Mouse (Mus musculus) retina, postnatal 7 days (tissue): ENCODE measurements around the gene Zscan26.
A peak's percentile ranks its signal among the peaks of the same experiment; 100 is the strongest.
"Not testable (repeated sequence)": the region's sequence is repeated elsewhere in the genome, so short reads cannot be mapped to it uniquely, and the experiment has no call there.

Experiments
- DNase-seq: peaks from one replicate; pipeline ENCODE4 v3.0.0-alpha.2; 2012; ENCODE audit warnings: low read depth, low spot score

The Zscan26 gene

GRCm38 (mm10) chr13:21453449-21453848, at the start of gene Zscan26:
Zscan26 (minus strand) TSS chr13:21453730.
- peak; percentile 74 for DNase-seq

GRCm38 (mm10) chr13:21502296-21502695, 48.8 kb upstream of the Zscan26 start:
- no peak for DNase-seq

DNA sequence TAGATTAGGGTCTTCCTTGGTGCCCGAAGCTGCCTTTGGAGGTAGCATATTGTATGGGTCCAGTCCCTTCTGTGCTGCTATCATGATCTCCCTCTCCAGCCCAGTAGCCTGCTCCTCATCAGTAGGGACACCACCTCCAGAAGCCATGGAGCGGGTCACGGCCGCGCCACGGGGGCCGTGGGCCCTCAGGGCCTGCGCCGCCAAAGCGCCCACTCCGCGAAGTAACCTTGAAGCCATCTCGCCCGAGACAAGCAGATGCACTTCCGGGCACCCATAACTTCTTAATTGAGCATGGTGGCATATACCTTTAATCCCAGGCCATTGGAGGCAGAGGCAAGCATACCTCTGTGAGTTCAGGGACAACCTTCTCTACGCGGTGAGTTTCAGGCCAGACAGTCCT, 47.7 kb upstream of the Zscan26 start, which contains the start of gene Gm11273:
Gm11273 (minus strand) TSS at position 237 of the 400 bp plus-strand sequence.
- DNase-seq: not testable (repeated sequence)

- DNase-seq: no peak
These were observed 41.5 kb upstream of the Zscan26 start, which contains the start of gene AK157302 for GRCm38 (mm10) chr13:21495080-21495479. AK157302 (plus strand) TSS chr13:21495223.

- no peak for DNase-seq
These were observed 39.3 kb upstream of the Zscan26 start for GRCm38 (mm10) chr13:21492847-21493246.

GRCm38 (mm10) chr13:21486881-21487280, 33.4 kb upstream of the Zscan26 start:
- DNase-seq: no peak

DNA sequence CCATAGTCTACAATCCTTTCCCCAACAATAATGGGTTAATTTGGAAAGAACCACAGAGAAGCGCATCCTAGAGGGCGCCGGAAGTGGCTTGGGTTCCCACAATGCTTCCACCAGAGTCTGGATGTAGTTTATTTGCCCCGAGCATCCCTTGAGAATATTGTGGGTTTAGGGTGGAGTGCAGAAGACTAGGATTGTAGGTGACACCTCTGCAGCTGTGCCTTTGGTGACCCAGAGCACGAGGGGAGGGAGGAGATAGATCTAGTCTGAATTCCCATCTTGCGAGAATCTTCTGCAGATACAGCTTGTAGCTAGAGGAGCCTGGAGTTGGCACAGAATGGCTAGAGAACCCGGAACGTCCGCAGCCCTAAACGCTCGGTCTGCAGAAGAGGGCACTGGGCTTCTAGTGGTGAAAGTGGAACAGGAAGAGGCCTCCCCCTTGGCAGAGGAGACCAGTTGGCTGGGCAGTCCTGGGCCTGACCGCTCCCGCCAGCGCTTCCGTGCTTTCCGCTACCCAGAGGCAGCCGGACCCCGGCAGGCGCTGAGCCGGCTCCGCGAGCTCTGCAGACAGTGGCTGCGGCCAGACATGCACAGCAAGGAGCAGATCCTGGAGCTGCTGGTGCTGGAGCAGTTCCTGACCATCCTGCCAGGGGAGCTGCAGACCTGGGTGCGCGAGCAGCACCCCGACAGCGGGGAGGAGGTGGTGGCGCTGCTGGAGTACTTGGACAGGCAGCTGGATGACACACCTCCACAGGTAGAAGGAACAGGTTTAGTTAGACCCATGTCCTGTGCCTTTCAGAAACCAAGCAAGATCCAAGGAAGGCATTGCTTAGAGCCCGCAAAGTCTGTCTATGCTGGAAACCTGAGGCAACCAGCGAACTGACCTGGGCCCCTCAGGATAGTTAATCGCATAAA, 25.5 kb upstream of the Zscan26 start, which contains the start of the genes Zkscan4 and Gm10065:
Zkscan4 (plus strand) TSS at position 149 of the 912 bp plus-strand sequence.
Gm10065 (minus strand) TSS at position 683 of the 912 bp plus-strand sequence.
- DNase-seq: peak; percentile 65

- no peak for DNase-seq
These were observed 18.9 kb upstream of the Zscan26 start for GRCm38 (mm10) chr13:21472427-21472826.

DNA sequence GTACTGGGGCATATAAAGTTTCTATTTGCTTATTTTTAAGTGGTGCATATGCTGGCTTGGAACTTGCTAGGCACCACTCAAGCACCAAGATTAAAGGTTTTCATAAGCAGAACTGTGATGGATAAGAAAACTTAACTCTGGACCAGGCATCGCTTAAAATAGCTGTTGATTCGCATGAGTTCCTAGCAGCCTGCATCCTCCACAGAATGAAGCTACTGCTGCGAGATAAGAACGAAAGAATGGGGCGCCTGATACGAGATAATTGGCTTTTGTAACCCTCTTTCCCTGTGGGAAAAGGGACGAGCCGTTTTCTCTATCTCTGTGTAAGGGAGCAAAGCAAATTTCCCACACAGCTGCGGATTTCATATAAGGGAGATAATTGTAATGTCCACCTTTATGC, 15.6 kb upstream of the Zscan26 start:
- DNase-seq: no peak

DNA sequence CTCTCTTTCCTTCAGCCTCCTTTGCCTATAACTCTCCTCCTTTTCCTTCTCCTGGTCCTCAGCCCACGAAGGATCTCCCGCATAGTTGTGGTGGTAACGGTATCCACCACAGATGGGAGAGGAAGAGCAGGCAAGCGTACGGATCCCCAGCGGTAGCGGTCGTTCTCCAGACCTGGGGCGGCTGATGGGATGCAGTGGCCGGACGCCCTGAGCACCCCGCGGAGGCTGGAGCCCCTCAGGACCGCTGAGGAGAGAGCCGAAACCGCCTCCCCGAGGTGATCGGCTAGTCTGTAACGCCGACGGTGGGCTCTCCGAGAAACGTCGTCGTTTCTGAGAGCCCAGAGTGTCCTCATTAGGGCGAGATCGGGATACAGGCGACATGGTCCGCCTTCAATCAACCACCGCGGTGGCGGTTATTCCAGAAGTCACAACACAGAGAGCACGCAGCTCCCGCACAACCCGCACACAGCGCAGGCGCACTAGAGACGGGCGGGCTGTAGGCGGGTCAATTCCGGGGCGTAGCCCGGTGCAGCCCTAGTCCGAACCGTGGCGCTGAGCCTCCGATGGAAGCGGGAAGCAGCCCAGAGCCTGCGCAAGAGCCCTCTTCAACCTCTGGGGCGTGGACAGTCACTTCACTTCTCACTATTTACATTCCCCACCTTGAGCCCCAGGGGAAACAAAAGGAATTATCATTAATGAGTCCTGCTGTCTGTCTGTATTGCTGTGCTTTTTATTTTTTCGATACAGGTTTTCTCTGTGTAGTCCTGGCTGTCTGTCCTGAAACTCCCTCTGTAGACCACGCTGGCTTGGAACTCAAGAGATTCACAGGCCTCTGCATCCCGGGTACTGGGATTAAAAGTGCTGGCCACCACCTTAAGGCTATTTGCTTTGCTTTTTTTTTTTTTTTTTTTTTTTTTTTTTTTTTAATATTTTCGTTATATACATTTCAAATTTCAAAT, 14.8 kb upstream of the Zscan26 start, which contains the start of gene Nkapl:
Nkapl (minus strand) TSS at position 449 of the 959 bp plus-strand sequence.
- peak; percentile 81 for DNase-seq

- no peak for DNase-seq
These were observed 13.8 kb upstream of the Zscan26 start for GRCm38 (mm10) chr13:21467336-21467735.

DNA sequence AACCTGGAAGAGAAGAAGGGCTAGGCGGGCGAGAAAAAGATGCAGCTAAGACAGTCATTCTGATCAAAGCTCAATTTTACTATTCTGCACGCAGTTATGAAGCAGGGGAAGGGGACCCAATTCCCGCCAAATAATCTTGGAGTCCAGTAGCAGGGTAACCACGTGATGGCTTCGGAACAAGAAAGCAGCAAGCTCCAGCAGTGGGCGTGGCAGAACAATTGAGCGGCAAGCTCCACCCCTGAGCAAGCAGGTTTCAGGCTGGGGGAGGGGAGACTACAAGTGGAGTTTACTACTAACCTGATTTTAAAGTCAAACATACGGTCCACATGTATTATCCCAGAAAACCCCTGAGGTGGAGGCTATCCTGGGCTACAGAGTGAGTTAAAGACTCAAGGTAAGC, 9.0 kb upstream of the Zscan26 start:
- not testable (repeated sequence) for DNase-seq

- no peak for DNase-seq
These were observed 2.8 kb upstream of the Zscan26 start for GRCm38 (mm10) chr13:21456347-21456746.

- no peak for DNase-seq
These were observed 603 bp upstream of the Zscan26 start for GRCm38 (mm10) chr13:21454133-21454532.

- DNase-seq: no peak
These were observed 488 bp downstream of the Zscan26 start for GRCm38 (mm10) chr13:21453042-21453441.

- DNase-seq: no peak
These were observed 5.5 kb downstream of the Zscan26 start for GRCm38 (mm10) chr13:21447856-21448614.

- DNase-seq: no peak
These were observed 6.7 kb downstream of the Zscan26 start for GRCm38 (mm10) chr13:21446796-21447195.

DNA sequence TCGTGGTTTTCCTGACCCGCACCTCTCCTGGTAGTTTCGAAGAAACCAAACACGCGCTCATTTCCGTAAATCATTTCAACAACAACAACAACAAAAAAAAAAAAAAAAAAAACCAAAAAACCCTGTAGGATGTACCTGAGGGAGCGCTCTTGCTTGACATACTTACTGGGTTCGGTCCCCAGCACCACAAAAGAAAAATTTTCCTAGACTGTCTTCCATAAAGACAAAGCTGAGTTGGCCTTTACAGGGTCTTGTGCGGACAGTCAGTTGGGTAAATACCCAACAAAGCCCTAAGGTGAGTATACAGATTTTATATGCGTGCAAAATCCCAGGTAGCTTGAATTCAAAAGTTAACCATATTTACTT, 12.3 kb downstream of the Zscan26 start:
- no peak for DNase-seq

DNA sequence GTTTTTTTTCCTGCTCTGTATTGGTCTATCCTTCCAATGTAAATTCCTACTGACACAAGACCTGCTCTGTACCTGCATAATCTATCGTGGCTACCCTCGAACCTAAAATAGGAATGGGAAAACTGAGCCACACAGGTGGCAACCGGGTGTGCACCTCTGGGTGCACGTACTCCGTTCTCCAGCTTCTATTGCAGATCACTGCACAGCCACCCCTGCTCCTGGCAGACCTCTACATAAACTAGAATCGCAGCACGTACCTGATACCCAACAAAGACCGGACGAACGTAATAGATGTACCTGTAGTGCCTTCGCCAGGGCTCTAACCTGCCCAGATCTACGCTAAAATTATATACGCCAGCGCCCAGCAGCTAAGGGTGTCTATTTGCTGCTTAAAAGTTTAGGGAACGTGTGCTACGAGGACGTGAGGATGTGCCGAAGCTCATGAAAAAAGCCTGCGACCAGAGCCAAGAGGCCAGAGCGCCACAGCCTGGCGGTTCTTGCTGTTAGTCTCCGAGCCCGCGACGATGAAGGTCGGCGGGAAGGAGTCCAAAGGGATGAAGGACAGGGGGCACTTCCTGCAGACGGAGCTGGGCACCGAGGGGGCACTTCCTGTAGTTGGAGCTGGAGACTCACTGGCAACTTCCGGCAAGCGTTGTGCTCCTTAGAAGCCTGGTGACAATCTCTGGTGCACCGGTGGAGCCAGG, 12.9 kb downstream of the Zscan26 start, which contains the start of gene Pgbd1:
Pgbd1 (minus strand) TSS at position 556 of the 704 bp plus-strand sequence.
- peak; percentile 49 for DNase-seq

GRCm38 (mm10) chr13:21435476-21435875, 18.1 kb downstream of the Zscan26 start:
- DNase-seq: no peak
